Mouse (Mus musculus): Measurements from ENCODE around the gene Car12.
A peak's percentile ranks its signal among the peaks of the same experiment; 100 is the strongest.
"Not testable (repeated sequence)": the region's sequence is repeated elsewhere in the genome, so short reads cannot be mapped to it uniquely, and the experiment has no call there.

The Car12 gene

GRCm38 (mm10) chr9:66769275-66769674, 55.8 kb downstream of the Car12 start:
- DNase-seq (ENCODE audit: low spot score in 2 of 2), result no peak

DNA sequence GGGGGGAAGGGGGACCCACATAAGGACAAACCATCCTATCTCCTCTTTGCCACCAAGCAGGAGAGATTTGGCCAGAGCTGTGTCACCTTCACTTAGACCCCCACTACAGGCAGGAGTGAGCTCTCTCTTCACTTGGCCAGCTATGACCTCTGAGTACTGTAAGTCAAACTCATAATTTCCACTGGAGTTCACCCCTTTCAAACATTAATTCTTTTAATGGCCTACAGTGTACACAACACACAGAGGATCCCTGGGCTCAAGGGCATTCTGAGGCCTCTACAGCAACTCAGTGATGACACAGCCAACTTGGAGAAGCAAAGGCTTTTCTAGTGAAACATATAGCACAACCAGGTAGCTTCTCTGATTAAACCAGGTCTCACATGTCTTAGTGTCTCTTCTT, 57.2 kb downstream of the Car12 start:
- no peak for DNase-seq (ENCODE audit: low spot score in 2 of 2)

DNA sequence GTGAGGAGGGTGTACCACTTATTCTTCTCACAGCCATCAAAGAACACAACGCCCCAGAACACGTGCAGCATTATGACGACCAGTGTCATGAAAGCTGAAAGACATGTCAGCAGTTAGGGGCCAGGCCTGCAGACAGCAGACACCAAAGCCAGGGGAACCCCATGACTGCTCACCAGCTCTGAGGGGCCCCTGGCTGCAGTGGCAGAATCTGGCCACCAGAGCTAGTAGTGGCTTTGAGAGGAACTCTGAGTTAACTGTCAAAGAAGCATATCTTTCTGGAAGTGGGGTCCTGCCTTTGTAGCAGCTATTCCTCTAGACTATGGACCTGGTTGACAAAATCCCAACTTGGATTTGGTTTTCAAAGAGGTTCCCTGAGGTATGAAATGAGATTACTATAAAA, 71.1 kb downstream of the Car12 start:
- not testable (repeated sequence) for DNase-seq (ENCODE audit: low spot score in 2 of 2)

DNA sequence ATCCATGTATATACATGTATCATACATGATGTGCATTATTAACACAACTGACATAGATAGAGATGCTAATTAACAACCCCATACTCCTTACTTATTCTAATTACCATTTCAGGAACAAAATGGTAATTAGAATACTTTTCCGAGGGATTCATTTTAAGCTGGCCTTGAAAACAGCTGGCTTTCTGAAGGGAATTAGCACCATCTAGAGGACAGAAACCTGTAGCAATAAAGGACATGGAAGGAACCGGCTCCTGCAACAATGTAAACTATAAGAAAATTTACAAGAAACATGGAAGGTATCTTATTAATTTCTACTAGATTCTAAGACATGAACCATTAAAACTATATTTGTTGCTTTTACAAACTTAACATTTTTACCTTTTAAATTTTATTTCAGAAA, 74.3 kb downstream of the Car12 start:
- no peak for DNase-seq (ENCODE audit: low spot score in 2 of 2)

GRCm38 (mm10) chr9:66794629-66795463, 81.4 kb downstream of the Car12 start:
- no peak for DNase-seq (ENCODE audit: low spot score in 2 of 2)

- peak; percentile 89 to 91 for DNase-seq (ENCODE audit: low spot score in 2 of 2)
Observed at GRCm38 (mm10) chr9:66795464-66796324, 82.2 kb downstream of the Car12 start, which contains the start of gene Aph1b. Gene Aph1b (minus strand): TSS chr9:66795490.

- no peak for DNase-seq (ENCODE audit: low spot score in 2 of 2)
Observed at GRCm38 (mm10) chr9:66796739-66797138, 83.3 kb downstream of the Car12 start, which contains the start of gene Gm10647. Gene Gm10647 (plus strand): TSS chr9:66797039.

GRCm38 (mm10) chr9:66801947-66802346, 88.5 kb downstream of the Car12 start:
- DNase-seq (ENCODE audit: low spot score in 2 of 2), result no peak

GRCm38 (mm10) chr9:66805951-66806350, 92.5 kb downstream of the Car12 start:
- not testable (repeated sequence) for DNase-seq (ENCODE audit: low spot score in 2 of 2)

- no peak for DNase-seq (ENCODE audit: low spot score in 2 of 2)
Observed at GRCm38 (mm10) chr9:66813392-66813791, 99.9 kb downstream of the Car12 start.

All from frontal cortex, postnatal 14 days (tissue).